Mouse (Mus musculus): Measurements from ENCODE around the gene Ccdc120.

The Ccdc120 gene

GRCm38 (mm10) chrX:7692862-7693261, 57.8 kb downstream of the Ccdc120 start:
- no peak for DNase-seq (ENCODE audit: low spot score in 2 of 2)

GRCm38 (mm10) chrX:7690486-7690885, 60.2 kb downstream of the Ccdc120 start:
- no peak for DNase-seq (ENCODE audit: low spot score in 2 of 2)

DNA sequence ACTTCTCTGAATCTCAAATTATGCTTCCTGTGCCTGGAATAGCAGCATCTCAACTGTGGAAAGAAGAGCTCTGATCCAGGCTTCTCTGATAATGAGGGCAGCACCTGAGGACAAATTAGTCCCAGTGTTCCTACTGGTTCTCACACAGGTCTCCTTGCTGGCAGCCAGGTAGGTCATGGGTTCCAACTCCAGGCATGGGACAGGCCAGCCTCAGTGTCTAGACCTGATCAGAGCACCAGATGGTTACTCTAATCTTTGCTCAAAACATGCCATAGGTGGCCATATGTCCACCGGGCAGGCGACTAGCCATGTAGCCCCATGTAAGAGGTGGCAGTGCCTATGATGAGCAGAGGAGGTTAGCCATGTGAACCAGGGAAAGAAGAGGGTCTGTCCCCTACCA, 62.4 kb downstream of the Ccdc120 start:
- DNase-seq (ENCODE audit: low spot score in 2 of 2), result no peak
